Mouse (Mus musculus) liver (tissue): ENCODE measurements around the gene H2-Q1.
"Not testable (repeated sequence)": the region's sequence is repeated elsewhere in the genome, so short reads cannot be mapped to it uniquely, and the experiment has no call there.

Experiments used
- DNase-seq: peaks from one replicate; pipeline ENCODE4 v3.0.0-alpha.2; 2020; ENCODE audit warnings: mixed read lengths

H2-Q1 gene

DNA sequence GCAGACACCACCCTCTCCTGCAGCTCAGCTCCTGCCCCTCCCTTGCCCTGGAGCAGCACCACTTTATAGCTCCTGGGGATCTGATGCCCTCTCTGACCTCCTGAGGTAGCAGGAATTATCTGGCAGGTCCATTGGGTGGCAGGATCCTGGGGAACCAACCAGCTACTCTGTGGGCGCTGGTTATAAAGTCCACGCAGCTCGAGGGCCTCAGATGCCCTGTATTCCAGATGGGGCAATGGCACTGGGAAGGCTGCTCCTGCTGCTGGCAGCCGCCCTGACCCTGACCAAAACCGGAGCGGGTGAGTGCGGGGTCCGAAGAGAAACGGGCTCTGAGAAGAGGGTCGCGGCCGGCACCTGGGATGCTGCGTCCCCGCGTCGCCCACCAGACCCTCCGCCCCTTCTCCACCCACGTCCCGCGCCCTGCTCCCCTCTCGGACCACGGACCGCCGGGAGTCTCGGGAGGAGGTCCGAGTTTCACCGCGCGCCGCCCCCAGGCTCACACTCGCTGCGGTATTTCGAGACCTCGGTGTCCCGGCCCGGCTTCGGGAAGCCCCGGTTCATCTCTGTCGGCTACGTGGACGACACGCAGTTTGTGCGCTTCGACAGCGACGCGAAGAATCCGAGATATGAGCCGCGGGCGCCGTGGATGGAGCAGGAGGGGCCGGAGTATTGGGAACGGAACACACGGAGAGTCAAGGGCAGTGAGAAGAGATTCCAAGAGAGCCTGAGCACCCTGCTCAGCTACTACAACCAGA is at the start of gene H2-Q1:
TSS of gene H2-Q1 (plus strand) at position 79 of the 755 bp plus-strand sequence.
- no peak for DNase-seq

DNA sequence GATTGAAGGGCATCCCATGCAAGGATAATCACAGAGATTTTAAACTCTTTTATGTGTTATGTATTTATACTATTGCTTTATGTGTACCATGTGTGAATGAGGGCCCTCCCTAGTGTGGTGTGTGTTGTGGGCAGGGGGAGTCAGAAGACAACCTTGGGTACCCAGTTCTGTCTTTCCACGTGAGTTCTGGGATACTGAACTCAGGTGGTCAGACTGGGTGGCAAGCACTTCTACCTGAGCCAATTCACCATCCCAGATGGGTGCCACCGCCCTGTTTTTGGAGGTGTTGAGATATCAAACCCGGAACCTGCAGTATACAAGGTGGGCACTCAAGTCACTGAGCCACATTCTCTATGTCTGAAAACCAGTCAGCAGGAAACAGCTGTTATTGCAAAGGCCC is 48.0 kb upstream of the H2-Q1 start:
- no peak for DNase-seq

DNA sequence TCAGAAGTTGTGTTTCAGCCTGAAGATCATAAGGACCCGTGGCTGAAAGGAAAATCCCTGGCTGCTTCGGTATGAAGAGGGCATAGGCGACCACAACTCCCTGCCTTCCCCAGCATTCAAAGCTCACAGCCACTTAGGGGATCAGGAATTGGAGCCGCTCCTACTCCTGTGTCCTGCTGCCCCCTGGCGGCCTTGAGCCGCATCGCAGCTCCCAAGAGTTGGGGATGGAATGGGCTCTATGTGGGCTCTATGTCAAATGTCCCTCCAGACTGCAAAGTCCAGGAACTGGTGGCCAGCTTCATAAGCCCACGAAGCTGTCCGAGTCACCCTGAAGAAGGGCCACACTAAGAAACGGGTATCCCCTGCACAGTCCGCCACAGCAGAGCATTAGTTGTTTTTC is 45.4 kb upstream of the H2-Q1 start:
- DNase-seq, result peak; percentile 82

DNA sequence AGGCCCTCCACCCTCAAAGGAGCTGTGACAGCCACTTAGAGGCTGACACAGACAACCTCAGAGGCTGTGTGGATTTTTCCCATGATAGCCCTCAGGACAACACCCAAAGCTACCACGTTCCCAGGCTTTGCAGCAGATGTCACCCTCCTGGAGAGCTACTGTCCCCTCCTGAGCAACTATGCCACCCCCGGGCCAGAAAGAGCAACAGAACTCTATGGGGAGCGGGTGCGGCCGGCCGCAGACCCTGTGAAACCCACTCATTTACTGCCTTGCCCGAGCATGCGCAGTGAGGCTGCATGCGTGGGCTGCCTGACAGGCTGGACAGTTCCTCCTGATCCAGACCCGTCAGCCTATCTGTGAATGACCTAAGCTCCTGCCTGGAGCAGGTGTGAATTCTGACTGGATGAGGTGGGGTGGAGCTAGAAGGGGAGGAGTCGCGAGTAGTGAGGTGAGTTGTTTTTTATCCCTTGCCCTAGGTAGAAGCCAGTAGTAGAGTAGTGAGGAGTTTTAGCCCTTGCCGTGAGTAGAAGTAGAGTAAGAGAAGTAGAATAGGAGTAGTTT is 43.8 kb upstream of the H2-Q1 start:
- no peak for DNase-seq

DNA sequence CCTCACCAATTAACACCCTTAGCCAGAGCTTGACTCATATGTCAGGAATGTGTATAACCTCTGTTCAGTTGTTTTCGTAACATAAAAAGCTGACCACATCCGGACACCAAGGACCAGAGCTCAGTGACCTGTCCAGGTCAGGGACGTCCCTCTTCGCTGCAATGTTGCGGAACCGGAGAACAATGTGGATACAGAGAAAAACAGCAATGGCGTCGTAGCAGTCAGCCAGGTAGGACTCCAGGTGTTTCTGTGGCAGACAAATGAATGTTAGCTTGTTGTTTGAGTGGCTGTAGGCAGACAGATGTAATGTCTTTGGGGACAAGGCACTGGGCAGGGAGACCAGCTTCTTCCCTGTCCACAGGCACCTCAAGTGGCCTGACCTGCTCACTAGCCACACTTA is 42.2 kb upstream of the H2-Q1 start:
- no peak for DNase-seq

DNA sequence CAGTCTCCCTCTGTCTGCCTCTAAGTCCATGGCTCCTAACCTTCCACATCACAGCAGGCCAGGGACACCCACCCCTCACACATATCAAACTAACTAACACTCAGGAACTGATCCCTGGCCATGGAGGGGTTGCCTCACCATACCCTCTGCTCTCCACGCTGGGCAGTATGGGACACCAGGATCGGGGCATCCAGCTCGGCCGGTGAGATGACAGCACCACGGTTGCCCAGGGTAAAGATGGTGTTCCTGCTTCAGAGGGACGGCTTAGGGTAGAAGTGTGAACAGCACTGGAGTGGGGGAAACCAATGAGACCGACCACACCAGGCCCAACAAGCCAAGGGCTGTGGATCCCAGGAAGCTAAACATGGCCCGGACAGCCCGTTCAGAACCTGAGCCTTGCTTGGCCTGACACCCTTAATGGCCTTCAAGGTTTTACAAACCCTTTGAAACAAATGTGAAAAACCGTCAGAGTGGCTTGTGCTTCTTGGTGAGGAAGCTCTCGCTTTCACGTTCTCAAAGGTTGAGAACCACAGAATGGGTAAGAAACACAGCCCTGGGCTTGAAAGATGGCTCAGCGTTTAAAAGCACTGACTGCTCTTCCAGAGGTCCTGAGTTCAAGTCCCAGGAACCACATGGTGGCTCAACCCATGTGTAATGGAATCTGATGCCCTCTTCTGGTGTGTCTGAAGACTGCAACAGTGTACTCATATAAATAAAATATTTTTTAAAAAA is 41.1 kb upstream of the H2-Q1 start:
- no peak for DNase-seq

DNA sequence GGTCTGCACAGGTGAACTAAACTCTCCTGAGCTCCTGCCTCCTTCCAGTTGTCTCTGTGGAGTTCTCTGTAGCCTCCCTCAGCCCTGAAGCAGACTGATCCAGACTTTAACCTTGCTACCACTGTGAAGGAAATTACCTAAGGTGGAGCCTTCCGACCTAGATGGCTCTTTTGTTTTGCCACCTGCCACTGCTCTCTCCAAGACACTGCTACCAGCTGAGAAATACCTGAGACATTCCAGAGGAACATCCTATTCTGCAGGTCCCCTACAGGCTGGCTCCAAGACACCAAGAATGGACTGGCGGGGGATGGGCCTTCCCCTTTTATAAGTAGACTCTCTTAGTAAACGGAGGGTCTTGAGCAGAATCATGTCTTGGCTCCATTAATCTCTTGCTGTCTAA is 39.9 kb upstream of the H2-Q1 start:
- no peak for DNase-seq

DNA sequence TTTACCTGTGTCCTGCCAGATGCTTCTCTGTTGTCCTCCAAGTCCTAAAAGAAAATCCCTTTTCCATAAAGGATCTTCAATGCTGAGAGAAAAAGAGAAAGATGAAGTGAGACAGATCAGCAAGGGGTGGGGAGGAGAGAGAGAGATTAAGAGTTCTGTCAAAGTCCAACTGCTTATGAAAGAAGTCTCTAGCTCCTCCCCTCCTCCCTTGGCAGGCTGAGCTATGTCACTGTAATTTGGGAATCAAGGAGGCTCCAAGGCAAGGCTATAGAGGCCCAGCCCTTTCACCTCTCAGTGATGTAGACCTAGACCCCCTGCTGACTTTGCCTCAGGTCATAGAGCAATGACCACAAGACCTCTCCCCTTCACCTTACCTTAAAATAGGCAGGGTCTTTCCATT is 34.8 kb upstream of the H2-Q1 start:
- no peak for DNase-seq

DNA sequence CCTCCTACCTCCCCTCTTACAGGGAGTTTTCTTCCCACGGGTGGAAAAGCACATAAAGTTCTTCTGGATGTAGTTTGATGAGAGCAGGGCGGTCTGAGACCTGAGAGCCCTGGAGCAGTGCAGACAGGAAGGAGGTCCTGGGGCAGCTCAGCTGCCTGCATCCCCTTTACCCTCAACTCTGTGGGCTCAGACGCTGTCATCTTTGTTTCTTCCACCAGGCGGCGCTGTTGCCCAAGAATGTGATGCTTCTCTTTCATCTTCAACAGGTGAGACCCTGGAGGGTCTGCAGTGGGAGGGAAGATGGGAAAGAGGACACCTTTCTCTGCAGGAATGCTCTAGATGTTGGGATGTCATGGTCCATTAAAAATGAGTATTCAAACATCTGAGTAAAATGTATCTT is 24.4 kb upstream of the H2-Q1 start:
- peak; percentile 32 for DNase-seq

DNA sequence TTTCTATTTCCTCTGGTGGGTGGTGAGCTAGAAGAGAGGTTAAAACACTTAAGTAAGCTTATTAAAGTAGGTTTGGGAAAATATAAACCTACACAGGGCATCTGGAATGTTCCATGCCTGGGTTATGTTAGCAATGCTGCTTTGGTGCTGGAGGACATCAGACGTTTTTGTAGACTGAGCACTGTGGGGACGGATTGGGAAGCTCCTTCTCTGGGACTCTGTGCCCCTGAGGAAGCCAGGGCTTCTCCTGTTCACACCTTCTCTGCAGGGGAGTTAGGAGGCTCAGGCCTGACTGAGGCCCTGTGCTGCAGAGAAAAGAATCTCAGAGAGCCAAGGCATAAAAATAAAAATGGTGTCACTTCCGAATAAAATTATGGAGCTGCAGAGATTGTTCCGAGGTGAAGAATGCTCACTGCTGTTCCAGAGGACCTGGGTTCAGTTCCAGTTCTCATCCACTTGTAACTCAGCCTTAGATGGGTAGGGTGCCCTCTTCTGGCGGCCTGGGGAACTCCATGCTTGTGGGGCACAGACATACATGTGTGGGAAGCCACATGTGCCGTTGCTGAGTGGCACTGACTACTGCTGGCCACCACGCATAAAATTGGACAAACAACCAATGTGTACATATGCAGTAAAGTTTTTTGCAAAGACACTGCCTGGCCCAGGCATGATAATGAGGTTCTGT is 19.8 kb upstream of the H2-Q1 start:
- peak; percentile 19 for DNase-seq

DNA sequence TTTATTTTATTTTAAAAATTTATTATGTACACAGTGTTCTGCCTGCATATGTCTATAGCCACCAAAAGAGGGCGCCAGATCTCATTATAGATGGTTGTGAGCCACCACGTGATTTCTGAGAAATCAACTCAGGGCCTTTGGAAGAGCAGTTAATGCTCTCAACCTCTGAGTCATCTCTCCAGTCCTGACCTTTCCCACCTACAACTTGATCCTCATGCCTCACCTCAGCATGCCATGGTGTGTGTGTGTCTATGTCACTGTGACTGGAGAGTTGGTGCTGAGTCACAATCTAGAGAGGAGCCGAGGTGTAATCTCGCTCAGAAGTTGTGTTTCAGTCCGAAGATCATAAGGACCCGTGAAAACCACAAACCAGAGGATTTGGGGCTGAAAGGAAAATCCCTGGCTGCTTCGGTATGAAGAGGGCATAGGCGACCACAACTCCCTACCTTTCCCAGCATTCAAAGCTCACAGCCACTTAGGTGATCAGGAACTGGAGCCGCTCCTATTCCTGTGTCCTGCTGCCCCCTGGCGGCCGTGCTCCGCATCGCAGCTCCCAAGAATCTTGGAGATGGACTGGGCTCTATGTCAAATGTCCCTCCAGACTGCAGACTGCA is 18.5 kb upstream of the H2-Q1 start:
- peak; percentile 80 for DNase-seq

DNA sequence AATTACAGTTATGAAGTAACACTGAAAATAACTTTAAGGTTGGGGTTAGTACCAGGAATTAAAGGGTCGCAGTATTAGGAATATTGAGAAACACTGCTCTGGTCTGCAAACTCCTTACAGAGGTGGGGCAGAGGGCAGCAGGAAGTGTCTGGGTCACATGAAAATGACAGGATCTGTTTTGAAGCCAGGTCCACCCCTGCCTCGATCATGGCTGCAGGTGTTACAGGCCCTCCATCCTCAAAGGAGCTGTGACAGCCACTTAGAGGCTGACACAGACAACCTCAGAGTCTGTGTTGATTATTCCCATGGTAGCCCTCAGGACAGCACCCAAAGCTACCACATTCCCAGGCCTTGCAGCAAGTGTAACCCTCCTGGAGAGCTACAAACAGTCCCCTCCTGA is 16.9 kb upstream of the H2-Q1 start:
- no peak for DNase-seq

DNA sequence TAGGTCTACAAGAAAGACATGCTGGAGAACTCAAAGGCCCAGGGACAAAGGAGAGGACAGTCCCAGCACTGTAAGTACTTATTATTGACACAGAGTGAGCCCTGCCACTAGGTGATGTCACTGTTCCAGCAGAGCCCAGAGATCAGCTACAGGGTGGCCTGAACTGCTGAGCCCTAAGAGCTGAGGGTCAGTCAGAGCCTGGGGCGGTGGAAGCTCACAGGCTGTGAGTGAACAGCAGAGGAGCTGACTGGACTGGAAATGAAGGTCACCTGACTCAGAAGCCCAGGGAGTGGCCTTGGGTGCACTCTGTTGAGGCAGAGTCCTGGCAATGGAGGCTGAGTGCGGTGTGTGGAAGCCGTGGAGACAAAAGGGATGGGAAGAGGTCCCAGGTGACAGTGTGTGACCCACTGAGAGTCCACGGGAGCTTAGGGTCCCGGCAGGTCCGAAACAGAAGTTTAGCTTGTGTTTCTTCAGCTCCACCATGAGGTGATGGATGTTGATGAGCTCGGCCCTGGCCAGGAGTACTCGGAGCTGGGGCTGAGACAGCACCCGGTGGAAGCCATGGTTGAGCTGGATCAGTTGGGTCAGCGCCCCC is 16.4 kb upstream of the H2-Q1 start:
- DNase-seq, result peak; percentile 7

DNA sequence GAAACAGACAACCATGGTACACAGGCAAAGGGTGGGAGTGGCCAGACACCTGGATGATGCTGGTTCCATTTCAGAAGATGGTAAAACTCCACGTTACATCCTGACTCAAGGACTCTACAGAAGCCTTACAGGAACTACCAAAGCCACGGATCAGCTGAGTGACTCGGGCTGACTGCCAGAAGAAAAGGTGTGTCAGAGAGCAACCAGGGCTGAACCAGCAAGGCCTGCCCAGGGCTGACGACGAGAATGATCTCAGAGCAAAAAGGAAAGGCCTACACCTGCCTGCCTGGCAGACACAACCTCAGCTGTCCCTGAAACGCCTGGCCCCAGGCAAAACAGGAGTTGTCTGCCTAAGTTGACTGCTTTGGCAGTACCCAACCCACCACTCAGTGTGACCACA is 15.7 kb upstream of the H2-Q1 start:
- no peak for DNase-seq

DNA sequence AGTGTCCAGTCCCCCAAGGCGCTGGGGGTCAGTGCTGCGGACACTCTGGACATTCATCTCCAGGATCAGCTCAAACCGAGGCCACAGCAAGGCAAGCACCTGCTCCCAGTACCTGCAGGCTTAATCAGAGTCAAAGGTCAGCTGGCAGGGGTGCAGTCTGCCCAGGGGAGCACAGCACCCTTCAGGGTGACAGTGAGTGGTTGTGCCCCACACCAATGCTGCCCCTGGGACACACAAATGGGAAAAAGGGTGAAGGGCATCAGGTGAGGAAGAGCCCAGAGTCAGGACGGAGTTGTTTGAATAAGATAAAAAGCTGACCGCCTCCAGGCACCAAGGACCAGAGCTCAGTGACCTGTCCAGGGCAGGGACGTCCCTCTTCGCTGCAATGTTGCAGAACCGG is 15.3 kb upstream of the H2-Q1 start:
- not testable (repeated sequence) for DNase-seq

DNA sequence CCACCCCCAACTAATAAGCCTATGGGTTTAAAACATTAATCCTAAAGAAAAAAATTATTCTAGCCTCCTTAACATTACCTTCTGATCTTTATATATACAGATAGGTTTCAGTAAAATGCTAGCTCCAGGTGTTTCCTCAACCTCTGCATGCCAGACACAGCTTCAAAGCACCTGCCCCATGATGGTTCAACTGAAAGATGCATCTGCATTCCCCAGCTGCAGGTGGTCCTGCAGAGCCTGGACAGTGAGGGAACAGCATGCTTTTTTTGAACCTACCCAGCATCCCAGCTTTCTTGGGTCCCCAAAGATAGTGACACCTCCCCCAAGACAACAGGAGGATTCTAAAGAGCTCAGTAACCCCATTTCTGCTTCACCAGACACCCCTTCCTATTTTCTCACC is 1.5 kb upstream of the H2-Q1 start:
- DNase-seq, result no peak

DNA sequence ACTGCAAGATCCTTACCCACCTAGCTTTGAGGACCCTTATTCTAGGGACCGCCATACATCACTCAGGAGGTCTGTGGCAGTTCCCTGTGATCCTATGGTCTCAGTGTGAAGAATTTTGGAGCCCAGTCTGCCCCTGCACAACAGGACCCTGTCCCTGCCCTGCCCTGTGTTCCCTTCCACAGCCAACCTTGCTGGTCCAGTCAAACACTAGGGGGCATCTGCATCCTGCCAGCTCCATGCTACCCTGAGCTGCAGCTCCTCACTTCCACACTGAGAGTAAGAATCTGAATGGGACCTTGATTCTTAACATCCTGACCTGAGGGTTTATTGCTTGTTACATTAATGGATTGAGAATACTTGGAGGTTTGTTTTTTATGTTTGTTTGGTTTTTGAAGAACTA is 4.9 kb downstream of the H2-Q1 start:
- not testable (repeated sequence) for DNase-seq

DNA sequence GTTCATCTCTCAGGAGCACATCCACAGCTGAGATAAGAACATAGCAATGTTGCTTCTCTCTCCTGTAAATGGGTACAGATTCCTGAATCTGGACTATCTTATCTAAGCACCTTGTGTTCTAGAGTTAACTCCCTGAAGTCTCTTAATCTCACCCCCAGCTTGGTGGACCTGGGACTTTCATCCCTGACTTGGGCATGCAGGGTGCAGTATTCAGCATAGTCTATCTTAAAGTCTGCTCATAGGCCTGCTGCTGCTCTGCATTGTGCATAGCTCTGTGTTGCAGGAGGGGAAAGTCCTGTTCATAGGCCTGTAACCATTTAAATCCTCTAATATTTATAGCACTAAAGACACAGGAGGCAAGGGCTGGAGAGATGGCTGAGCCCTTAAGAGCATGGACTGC is 5.8 kb downstream of the H2-Q1 start:
- not testable (repeated sequence) for DNase-seq

DNA sequence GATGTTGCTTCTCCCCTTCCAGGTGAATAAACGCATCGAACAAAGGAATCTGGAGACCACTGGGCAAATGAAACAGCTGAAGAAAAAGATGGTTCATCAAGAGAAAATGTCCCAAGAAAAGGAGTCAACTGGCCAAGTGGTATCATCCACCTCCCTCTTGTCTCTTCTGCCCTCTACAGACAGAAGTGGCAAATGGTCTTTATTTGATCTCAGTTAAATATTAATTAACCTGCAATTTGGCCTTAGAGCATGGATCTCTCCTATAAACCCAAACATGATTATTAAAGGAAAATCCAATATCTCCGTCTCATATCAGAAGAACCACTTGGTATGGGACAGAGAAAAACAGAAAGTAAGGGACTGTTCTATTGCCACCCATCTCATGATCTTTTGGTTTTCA is 9.5 kb downstream of the H2-Q1 start:
- not testable (repeated sequence) for DNase-seq

DNA sequence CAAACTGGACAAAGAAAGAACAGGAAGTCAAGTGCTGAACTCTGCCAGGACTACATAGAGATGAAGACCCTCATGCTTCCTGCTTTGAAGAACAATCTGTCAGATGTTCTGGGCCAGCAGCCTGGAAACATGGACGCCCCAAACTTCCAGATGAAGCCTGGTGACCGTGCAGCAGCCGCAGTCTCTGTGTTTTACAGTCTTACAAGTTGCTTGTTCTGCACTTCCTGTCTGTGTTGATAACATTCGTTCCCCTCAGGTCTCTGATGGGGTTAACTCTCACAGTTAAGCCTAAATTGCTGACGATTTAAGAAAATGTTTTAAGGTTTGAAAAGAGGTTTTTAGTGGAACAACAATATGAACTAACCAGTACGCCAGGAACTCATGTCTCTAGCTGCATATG is 11.3 kb downstream of the H2-Q1 start:
- DNase-seq, result not testable (repeated sequence)

DNA sequence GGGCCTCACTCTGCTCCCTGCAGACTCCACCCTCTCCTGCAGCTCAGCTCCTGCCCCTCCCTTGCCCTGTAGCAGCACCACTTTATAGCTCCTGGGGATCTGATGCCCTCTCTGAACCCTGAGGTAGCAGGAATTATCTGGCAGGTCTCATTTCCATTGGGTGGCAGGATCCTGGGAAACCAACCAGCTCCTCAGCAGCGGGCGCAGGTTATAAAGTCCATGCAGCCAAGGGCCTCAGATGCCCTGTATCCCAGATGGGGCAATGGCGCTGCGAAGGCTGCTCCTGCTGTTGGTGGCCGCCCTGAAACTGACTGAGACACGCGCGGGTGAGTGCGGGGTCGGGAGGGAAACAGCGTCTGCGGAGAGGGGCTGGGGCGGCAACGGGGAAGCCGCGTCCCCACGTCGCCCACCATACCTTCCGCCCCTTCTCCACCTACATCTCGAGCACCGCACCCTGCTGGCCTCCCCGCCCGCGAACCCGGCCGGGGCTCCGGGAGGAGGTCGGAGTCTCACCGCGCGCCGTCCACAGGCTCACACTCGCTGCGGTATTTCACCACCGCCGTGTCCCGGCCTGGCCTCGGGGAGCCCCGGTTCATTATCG is 22.0 kb downstream of the H2-Q1 start, which contains the start of gene H2-Q2:
TSS of gene H2-Q2 (plus strand) at position 172 of the 601 bp plus-strand sequence.
- DNase-seq, result no peak
